Mouse (Mus musculus) brain, embryonic 14.5 days (tissue): ENCODE results near the gene Dchs2. TPM values are rescaled to one million over a fixed set of nuclear protein-coding genes. Genes with fewer than 3 reads are reported as not detected.

Source experiments
- DNase-seq: peaks from one replicate; pipeline ENCODE4 v3.0.0-alpha.2; 2011; ENCODE audit warnings: low read depth
- CTCF ChIP-seq: fragments of 200-500 bp; IDR thresholded peaks from 2 replicates; pipeline ENCODE4 v1.5.1; 2012; ENCODE audit warnings: inconsistent platforms, mild to moderate bottlenecking, moderate library complexity, borderline replicate concordance; ENCODE audit not compliant: insufficient read depth, insufficient read length; ENCODE audit errors: extremely low read depth
- POLR2A ChIP-seq: fragments of 200-500 bp; IDR thresholded peaks from 2 replicates; pipeline ENCODE4 v1.6.1; 2012; ENCODE audit warnings: mild to moderate bottlenecking, inconsistent platforms, borderline replicate concordance; ENCODE audit not compliant: poor library complexity, insufficient read depth, insufficient read length, severe bottlenecking; ENCODE audit errors: extremely low read depth
- polyA plus RNA-seq: library from polyadenylated mRNA; depleted of rRNA; stranded (reverse); fragments of >200 nt; gene quantifications from 2 replicates; pipeline ENCODE4 v1.2.3, GENCODE M21; 2012

Dchs2 gene
- polyA plus RNA-seq, 1 experiment, result 1.8 TPM

DNA sequence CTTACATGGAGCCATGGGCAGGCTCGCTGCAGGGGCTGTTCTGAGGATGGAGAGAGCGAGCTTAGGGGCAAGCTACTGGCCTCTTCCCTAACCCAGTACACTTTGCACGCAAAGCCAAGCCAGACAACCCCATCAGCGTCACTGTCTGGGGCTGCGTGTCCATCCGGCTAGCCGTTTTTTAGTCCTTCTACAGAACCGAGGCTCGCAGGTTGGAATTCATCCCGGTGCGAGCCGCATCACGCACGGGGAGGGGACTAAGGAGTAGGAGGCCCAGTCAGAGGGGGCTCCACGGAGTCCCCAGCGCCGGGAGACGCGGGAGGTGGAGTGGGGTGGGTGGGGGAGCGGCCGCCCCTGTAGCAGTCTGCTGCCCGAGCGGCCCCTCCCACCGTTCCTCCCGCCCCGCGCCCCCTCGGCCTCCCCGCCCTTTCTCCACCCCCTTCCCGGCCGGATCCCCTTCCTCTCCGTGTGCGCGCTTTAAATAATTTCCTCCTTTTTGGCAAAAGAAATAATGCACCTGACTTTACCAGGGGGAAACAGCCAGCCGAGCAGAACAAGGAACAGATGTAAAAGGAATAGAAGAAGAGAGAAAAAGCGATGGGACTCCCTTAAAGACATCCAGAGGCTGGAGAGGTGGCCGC lies 541 bp upstream of the Dchs2 start:
- TF ChIP-seq CTCF (no peak), POLR2A (no peak)

DNA sequence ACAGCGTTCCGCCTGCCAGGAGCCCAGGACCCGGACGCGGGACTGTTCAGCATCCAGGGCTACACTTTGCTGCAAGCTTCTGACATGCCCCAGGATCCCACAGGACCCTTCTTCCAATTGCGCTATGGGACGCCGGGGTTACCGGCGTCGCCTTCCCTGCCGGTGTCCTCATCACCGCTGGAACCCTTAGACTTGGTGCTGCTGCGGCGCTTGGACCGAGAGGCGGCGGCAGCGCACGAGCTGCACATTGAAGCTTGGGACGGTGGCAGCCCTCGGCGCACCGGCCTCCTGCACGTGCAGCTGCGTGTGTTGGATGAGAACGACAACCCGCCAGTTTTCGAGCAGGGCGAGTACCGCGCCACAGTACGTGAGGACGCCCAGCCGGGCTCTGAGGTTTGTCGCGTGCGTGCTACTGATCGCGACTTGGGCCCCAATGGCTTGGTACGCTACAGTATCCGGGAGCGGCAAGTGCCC lies 738 bp downstream of the Dchs2 start:
- TF ChIP-seq CTCF (no peak), POLR2A (no peak)
- DNase-seq, result peak; percentile 70

More for the DNA sequence above, 541 bp upstream of the Dchs2 start:
- peak; percentile 55 for DNase-seq

DNA sequence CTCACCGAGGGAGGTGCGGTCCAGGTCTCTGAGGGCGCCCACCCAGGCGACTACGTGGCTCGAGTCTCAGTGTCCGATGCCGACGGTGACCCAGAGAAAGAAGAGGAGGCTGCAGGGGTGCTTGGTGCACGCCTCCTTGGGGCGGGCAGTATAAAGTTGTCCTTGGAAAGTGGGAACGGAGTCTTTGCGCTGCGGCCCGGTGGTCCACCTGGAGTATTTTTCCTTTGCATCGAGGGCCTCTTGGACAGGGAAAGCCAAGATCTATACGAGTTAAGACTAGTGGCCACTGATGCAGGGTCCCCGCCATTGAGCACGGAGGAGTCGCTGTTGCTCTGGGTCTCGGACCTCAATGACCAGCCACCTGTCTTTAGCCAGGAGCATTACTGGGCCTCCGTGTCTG lies 1.4 kb downstream of the Dchs2 start:
- DNase-seq, result no peak
- no peak for TF ChIP-seq POLR2A
- TF ChIP-seq CTCF, result no peak

DNA sequence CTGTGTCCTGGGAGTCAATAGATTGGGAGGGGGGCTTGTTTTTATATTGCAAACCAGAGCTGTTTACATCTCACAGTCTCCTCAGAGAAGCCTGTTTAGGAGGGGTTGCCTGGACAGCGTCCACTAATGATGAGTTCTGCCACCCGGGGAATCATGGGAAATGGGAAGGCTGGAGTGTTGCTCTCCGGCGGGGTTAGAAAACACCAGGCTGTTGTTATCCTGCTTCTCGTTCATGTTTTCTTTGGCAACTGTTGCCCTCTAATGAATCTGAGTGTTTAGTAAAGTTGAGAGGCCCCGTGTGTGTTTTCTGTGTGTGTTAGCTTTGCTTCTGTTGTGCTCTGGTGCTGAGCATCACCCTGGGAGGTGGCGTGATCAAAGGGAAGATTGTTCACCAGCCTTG lies 8.7 kb downstream of the Dchs2 start:
- no peak for TF ChIP-seq POLR2A
- no peak for DNase-seq

DNA sequence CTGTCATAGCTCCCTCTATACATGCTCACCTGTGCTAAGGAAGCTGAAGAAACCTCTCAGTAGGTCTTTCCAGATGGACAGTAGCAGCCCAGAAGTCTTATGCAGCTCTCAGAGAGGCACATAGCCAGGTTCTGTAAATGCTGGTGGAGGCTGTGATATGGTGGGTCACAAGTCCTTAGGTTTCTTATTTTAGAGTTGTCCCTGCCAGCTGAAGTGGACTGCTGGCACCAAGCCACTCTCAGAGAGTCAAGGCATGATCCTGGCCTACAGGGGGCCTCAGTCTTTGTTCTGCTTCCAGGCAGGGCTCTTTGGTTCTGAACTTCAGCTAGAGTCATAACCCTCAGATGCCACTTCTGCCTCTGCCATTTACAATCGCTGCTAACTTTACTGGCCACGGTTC lies 11.1 kb downstream of the Dchs2 start:
- DNase-seq, result no peak
- TF ChIP-seq CTCF (no peak), POLR2A (no peak)

DNA sequence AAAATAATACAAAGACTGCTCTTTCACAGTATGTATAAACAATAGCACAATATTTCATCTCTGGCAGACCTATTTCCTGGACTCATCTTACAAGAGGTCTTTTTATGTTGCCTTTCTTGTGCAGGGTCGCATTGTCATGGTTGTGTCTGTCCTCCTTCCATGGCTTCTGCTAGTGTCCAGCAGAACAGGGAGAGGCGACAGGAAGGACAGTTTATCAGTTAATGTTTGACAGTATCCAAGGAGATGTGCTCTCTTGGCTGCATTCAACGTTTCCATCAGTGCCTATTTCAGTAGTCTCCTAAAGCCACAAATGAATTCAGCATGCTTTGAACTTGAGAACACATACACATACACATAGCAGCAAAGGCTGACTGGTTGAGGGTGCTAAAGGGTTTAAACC lies 17.9 kb downstream of the Dchs2 start:
- no peak for DNase-seq
- TF ChIP-seq POLR2A (no peak), CTCF (no peak)

DNA sequence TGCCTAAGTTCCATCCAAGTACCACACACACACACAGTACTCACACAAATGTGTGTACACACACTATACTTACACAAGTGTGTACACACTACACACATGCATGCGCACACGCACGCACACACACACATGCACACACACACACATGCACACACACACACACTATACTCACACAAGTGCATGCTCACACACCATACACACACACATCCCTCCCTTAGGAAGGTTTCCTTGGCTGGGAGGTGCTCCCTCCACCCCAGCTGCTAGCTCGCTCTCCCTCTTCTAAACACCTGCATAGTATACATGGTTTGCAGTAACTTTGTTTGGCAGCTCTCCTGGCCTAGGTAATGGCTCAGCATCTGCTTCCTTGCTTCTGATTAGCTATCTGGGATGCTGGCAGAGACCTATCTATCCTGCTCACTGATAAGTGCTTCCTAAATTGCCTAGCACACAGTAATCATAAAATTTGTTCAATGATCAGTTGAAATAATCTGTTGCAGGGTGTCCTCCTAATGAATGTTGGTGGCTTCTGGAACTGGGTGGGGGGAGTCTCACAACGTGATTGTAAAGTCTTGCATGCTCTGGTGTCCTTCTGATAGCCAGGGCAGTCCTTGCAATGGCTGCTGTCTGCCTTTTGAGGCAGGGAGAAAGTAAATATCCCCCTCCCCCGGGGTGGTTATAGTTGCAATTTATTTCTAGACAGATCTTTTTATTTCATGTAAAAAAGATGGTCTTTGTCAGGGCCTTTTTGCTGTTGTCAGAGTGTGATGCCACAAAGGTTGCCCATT lies 19.7 kb downstream of the Dchs2 start:
- TF ChIP-seq CTCF (no peak), POLR2A (no peak)
- no peak for DNase-seq

DNA sequence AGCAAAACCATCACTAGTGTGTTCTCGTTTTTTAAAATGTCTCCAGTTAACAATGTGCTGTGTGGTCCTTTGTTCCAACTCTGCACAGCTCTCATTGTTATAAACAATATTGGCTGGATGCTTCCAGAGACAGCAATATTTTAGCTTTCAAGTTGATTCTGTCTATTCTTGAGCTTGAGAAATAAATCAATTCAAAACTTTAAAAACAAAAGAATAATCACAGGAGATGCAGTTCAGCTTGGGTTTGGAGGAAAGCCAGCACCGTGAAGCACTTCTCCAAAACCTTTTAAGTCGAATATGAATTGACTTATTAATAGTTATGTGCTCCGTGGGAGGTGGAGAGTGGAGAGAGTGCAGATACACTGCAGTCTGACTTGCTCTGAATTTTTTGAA lies 20.3 kb downstream of the Dchs2 start:
- peak; percentile 59 for DNase-seq
- TF ChIP-seq CTCF (no peak), POLR2A (no peak)

DNA sequence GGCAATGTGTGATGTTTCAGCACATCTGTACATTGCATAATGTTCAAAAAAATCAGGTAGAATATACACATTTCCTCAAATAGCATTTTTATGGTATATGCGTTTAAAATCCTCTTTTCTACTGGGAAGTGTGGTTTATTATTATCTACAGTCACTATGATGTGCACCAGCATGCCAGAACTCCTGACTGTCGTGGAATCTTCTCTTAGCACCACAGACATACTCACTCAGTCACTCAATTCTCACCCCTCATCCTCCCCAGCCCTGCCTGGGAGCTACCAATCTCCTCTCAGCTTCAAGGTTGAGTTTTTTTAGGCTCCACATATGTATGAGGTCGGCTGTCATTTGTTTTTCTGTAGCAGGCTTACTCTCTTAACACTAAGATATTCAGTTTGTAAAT lies 20.8 kb downstream of the Dchs2 start:
- no peak for TF ChIP-seq CTCF
- no peak for TF ChIP-seq POLR2A
- DNase-seq, result no peak

DNA sequence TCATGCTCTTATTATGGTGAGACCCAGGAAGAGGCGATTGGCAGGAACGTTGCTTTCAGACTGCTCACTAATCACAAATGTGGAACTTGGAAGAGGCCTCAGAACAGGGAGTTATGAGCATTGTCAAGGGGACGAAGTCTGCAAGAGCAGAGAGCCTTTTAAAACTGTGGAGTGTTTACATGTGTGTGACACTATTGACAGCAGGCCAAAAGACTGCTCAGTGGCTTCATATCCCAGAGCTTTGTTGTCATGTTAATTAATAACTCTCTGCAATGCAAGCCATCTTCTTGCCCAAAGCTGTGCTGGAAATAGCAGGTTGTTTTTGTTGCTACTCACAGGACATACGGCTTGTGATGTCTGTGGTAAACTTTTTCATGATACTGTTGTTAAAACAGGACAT lies 27.9 kb downstream of the Dchs2 start:
- DNase-seq, result peak; percentile 55

DNA sequence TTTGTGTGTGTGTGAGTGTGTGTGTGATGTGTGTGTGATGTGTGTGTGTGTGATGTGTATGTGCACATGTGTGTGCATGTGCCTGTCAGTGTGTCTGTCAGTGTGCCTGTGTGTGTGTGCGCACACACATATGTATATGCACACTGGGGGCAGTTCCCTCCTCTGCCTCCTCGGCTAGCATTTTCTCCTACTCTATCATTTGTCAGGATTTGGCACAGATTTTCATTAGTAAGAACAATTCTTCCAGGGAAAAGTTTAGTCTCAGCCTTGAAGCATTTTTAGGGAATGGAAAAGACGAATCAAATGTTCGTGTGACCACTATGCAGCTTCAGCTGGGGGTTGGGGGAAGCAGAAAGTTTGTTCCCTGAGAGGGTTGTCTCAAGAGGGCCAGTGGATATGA lies 28.4 kb downstream of the Dchs2 start:
- TF ChIP-seq POLR2A, result no peak
- TF ChIP-seq CTCF, result no peak
- DNase-seq, result no peak

More for the DNA sequence above, 27.9 kb downstream of the Dchs2 start:
- TF ChIP-seq CTCF, result no peak

DNA sequence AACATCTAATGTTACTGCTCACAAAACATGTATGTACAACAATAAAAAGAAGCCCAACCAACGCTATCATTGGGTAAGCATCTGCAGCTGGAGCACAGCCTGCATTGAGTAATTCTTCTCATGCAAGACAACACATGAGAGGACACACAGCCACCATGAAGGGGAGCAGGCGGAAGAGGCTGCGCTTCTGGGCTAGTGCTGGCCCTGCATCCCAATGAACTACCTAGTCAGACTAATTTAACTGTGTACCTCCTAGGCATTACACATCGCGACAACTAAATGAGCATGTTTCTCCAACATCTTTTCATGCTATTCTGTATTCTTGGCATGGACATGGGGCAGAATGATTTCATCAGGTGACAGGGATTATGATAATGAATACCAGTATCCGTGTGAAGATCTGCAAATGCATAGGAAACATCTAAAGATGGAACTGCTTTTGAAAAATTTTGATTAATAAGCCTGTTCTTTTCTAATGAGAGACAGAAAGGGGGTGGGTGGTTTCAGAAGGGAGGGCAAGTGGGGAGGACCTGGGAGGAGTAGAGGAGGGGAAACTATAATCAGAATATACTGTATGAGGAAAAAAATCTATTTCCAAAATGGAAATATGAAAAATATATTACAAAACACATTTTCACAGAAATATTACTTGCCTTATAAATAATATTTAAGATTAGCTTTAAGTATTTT lies 33.9 kb downstream of the Dchs2 start:
- DNase-seq, result peak; percentile 66
- TF ChIP-seq POLR2A, result no peak
- no peak for TF ChIP-seq CTCF

DNA sequence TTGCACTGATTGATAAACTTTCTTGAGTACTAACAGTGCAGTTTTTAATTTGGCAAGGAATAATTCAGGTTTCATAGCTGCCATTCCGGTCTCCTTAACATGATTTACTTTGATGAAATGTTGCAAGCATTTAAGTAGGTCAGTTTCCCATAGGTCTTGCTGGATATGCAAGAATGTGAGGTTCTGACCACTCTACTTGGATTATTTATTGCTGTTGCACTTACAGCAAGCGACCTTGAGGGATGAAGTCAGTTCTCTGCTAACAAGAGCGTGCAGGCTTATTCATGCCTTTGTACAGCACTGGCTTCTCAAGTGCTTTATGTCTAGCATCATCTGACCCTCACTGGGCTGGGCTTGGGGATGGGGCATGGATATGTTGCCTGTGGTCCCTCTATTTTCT lies 35.9 kb downstream of the Dchs2 start:
- no peak for TF ChIP-seq POLR2A
- TF ChIP-seq CTCF, result no peak
- no peak for DNase-seq

DNA sequence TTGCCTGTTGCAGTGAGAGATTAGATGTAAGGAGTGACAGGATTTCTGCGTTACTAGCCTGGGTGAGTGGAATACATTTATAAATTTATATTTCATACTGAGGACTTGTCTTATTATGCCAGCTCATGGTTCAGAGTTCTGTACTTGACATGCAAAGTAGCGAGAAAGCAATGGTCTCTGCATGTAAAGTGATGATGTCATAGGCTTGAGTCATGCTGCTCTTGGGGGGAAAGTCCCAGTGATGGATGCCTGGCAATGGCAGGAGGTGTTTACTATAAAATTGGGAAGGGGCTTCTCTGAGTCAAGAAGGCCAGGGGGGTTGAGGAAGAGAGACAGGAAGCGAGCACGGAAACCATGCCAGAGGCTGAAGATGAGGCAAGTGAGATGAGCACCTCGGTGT lies 57.8 kb downstream of the Dchs2 start:
- TF ChIP-seq CTCF, result no peak
- TF ChIP-seq POLR2A, result no peak
- no peak for DNase-seq

DNA sequence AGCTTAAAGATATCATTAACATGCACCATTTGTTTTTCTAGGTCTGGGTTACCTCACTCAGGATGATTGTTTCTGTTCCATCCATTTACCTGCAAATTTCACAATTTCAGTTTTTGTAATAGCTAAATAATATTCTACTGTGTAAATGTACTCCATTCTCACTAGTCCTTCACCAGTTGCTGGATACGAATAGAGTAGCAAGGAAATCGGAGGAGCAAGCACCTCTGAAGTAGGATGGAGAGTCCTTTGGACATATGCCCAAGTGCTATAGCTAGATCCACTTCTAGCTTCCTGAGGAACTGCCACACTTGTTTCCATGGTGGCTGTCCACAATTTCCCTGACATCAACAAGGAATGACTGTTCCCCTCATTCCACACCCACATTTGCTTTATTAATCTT lies 63.5 kb downstream of the Dchs2 start:
- TF ChIP-seq CTCF, result no peak
- TF ChIP-seq POLR2A, result no peak
- no peak for DNase-seq
